Mouse (Mus musculus) cerebellum, adult (tissue): ENCODE measurements at regions not wholly inside any gene's neighbourhood (a gene's known extent, or its start where the extent isn't known, plus 50 kb on each side); places are given as distances from the start of the nearest gene placed in this dataset.

Experiments
- ATAC-seq: cut with Nextera tagmentation; 2 replicates; pipeline ENCODE4 v1.9.2; 2017; ENCODE audit warnings: mild to moderate bottlenecking, moderate library complexity, mixed read lengths; ENCODE audit not compliant: insufficient number of reproducible peaks, low FRiP score, low TSS enrichment

- no peak for ATAC-seq
Measured at GRCm38 (mm10) chr10:96365101-96365500, 228.7 kb downstream of the Gm5426 start.

- no peak for ATAC-seq
Measured at GRCm38 (mm10) chr10:96366871-96367270, 230.5 kb downstream of the Gm5426 start.

- peak; percentile 33; the same call in 1 of the 2 replicates for ATAC-seq
Measured at GRCm38 (mm10) chr10:96370547-96371320, 234.3 kb downstream of the Gm5426 start.

GRCm38 (mm10) chr10:96371321-96371653, 234.9 kb downstream of the Gm5426 start:
- ATAC-seq: no peak

- no peak for ATAC-seq
Measured at GRCm38 (mm10) chr10:96372616-96373346, 236.4 kb downstream of the Gm5426 start.

- ATAC-seq: no peak
Measured at GRCm38 (mm10) chr10:96373481-96373880, 237.1 kb downstream of the Gm5426 start.

GRCm38 (mm10) chr10:96374293-96375069, 238.1 kb downstream of the Gm5426 start:
- no peak for ATAC-seq

- ATAC-seq: no peak
Measured at GRCm38 (mm10) chr10:96375070-96375447, 238.7 kb downstream of the Gm5426 start.

GRCm38 (mm10) chr10:96377549-96377948, 239.3 kb upstream of the Btg1 start:
- no peak for ATAC-seq

- no peak for ATAC-seq
Measured at GRCm38 (mm10) chr10:96379016-96379771, 237.6 kb upstream of the Btg1 start.

GRCm38 (mm10) chr10:96381664-96382063, 235.1 kb upstream of the Btg1 start:
- ATAC-seq: no peak

- no peak for ATAC-seq
Measured at GRCm38 (mm10) chr10:96391748-96392147, 225.1 kb upstream of the Btg1 start.

- ATAC-seq: no peak
Measured at GRCm38 (mm10) chr10:96392836-96393235, 224.0 kb upstream of the Btg1 start.

GRCm38 (mm10) chr10:96394210-96394609, 222.6 kb upstream of the Btg1 start:
- no peak for ATAC-seq

- no peak for ATAC-seq
Measured at GRCm38 (mm10) chr10:96395017-96395416, 221.8 kb upstream of the Btg1 start.

GRCm38 (mm10) chr10:96397931-96398561, 218.8 kb upstream of the Btg1 start:
- ATAC-seq: no peak

GRCm38 (mm10) chr10:96398562-96399288, 218.1 kb upstream of the Btg1 start:
- ATAC-seq: no peak

- ATAC-seq: no peak
Measured at GRCm38 (mm10) chr10:96399636-96400400, 217.0 kb upstream of the Btg1 start.

- no peak for ATAC-seq
Measured at GRCm38 (mm10) chr10:96400793-96401192, 216.0 kb upstream of the Btg1 start.
